Mouse (Mus musculus): Measurements from ENCODE around the gene Mex3a.

DNA sequence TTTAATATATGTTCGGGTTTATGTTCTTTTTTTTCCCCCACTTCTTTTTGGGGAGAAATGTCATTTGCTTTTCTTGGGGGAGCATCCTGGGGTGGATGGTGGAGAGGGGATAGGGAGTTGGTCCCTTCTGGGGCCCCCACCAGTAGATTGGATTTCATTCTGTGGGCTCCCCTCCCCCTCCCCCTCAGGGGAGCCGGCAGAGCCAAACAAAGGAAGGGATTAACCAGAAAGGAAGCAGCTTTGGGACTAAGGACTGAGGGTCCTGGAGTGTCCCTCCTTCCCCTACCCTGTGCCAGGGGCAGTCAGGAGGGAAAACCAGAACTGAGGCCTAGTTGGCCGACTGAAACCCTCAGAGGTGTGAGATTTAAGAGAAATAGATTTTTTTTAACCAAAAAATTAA, 7.2 kb downstream of the Mex3a start:
- TF ChIP-seq CTCF (IDR thresholded peaks at IDR 0.05; ENCODE audit: borderline replicate concordance, insufficient read depth, low read depth, low read length): no peak
- no peak for TF ChIP-seq POLR2A (IDR thresholded peaks at IDR 0.05; ENCODE audit: borderline replicate concordance, insufficient read depth, low read length)

Measured in cerebellum, adult 2 months (tissue).